Mouse (Mus musculus) mature B cell (primary cell): Measurements from ENCODE around the gene Kif2a.

ENCODE experiments used
- in situ Hi-C: fragments of 300-500 bp; cut with MboI; formaldehyde crosslinking; loops from 2 replicates; pipeline ENCODE4 v1.14.3; 2019

Kif2a gene

DNA sequence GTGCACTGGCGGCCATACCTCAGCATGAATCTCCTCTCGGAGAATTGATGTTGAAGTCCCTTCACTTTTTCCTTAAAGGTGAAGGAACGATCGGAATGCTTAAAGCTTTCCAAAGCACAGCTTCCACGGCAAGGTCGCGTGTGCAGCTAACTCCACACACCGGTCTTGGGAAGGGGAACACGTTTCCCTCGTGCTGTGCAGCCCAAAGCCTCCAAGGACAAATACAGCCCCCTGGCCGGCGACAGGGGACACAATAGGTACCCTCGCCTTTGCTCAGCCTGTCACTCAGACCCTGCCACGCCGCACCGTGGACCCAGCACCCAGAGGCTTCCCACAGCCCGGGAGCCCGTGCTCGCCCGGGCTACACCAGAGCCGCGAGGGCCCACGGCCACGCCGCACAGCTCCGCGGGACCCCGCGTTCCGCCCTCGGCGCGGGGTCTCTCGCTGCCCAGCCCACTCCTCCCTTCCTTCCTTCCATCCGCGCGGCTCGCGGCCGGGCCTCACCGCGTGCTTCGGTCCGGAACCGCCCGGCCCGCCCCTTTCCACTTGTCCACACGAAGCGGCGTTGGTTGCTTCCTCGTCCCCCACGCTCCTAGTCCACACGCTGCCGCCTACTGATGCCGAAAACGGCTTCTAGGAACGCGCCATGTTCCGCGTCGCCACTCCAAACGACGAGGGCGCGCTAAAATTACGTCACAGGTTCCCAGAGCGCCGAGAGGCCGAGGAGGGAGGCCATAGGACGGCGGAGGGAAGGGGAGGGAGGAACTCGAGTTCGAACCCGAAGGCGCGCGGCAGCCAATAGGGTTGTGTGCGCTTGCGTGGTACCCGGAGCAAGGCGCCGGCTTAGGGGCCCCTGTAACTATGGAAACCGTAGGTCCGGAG is 85.4 kb downstream of the Kif2a start, which contains the start of gene Ipo11:
TSS of gene Ipo11 (minus strand) at position 703 of the 882 bp plus-strand sequence.
- in situ Hi-C loops = loop anchor here (25.0 kb wide), 1 partner anchor 1226 kb away; the partner anchor contains the start of genes Ercc8 and Ndufaf2

DNA sequence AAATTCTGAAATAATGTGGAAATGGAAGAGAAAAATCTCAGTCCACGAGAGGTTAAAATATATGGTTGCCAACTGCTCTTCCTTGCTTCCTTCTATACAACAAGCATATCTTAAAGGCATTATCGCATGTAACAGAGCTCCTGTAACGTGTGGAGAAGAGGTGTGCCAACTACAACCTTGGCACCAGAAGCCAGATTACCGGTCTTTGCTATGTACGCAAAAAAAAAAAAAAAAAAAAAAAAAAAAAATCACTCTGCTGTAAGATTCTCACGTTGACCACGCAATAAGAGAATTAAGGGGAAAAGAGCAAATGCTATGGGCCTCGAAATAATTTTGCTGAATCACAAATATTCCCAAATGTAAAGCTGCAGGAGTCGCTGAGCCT is 86.1 kb downstream of the Kif2a start:
- in situ Hi-C loops = loop anchor here (25.0 kb wide), 1 partner anchor 1226 kb away; the partner anchor contains the start of genes Ercc8 and Ndufaf2

DNA sequence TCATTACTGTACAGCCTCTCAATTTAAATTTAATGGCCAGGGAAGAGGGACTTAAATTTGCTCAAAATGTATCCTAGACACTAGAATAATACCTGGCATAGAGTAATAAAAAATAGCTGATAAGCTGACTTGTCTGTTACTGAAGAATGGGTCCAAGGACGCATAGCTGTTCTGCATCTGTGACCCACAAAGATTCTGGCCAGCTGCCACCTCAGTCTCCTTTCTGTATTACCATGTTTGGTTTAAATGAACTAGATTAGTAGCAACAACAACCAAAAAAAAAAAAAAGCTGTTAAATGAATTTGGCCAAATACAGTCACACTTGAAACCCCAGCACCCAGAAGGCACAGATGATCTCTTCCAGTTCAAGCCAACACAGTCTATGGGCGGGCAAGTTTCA is 92.7 kb downstream of the Kif2a start:
- in situ Hi-C loops = loop anchor here (25.0 kb wide), 1 partner anchor 1233 kb away; the partner anchor contains the start of genes Ercc8 and Ndufaf2

DNA sequence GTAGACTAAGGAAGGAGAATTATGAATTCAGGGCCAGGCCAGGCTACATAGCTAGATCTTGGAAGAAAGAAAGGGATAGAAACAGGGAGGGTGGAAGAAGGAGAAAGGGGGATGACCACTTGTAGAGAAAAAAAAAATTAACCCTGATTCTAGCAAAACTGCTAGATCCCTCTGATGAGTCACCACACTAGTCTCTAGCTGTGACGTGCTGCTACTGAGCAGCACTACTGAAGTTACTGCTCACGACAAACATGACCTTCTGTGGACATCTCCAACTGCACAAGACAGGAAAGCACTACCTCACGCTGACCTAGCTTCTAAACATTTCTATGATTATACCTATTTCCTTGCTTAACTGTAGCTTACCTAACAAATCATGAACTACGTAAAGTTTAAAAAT is 93.6 kb downstream of the Kif2a start:
- in situ Hi-C loops = loop anchor here (25.0 kb wide), 1 partner anchor 1234 kb away; the partner anchor contains the start of genes Ercc8 and Ndufaf2

DNA sequence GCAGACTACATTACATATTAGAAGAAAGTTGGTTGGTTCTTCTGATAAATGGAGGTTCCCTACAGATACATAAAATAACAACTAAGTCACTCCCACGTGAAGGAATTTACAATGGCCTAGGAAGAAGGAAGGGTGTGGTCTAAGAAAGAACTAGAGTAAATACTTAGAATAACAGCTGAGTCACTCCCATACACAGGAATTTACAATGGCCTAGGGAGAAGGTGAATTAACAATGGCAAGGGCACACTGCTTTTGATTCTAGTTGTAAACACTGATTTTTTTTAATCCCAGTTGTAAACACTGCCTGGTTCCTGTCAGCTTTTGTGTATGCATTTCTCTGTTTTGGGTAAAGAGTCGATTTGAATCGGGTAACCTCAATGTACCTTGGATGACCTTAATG is 96.0 kb downstream of the Kif2a start:
- in situ Hi-C loops = loop anchor here (25.0 kb wide), 1 partner anchor 1236 kb away; the partner anchor contains the start of genes Ercc8 and Ndufaf2

DNA sequence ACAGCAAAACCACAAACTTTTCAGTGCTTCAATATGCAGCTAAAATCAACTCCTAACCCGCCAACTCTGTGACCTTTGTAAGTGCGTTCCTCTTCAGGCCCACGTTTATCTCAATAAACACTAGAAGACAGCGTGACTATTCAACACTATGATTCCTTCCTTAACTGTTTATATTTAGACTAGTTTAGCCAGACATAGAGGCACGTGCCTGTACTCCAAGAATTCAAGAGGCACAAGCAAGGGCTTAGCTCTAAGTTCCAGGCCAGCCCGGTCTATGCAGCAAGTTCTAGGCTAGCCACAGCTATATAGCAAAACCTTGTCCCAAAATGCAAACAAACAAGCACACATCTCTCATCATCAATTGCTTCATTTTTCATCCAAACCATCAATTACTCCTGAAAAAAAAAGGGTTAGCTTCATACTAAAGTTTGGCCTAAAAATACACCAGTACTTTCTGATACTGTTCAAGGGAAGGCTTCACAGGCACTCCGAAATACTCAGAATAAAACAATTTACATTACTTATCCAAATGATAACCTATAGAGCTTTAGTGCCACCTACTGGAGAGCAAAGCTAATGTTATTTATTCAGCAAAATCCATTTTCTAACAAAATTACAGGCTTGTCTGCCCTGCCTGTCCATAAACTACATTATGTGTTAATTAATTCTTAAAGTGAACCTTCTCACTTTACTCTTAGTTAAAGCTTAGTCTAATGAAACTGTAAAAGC is 103.4 kb downstream of the Kif2a start:
- in situ Hi-C loops = no loop called here

DNA sequence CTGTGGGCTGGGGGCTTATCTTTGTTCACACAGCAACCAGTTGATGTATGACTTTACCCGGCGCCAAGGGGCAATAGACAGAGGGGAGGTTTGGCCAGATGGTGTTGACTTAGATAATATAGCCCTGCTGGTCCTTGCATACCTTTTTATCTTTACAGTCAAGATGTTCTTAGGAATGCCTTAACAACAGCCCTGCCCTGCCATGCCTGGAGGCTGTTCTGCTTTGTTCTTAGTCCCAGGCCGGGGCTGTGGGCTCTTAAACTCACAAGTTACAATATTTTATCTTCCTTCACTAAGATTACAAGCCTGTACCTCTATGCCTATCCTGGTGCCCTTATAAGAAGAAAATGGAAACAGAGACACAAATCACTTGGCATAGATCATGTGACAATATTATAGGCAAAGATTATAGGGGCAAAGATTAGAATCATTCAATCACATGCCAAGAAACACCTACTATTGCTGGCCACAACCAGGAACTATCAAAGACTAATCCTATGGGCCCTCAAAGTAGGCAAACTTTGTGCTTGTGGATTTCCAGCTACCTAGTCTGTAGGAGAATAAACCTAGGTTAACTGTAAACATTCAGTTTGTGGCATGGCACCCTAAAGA is 108.7 kb downstream of the Kif2a start:
- in situ Hi-C loops = no loop called here

DNA sequence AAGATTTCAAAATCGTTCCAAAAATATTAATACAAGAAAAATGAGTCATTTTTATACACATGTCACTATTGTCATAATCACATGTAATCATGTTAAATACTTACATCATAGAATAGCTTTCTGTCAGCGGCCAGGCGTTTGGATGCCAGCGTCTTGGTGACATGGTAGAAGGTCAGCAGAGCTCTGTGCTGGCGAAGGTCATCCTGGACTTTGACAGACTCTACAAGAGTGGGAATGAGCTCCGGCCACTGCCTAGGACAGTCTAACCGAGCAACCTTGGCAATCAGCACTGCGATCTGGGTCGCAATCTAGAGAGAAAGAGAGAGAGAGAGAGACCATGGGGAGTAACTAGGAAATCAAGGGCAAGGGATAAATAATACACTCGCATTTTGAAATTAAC is 111.8 kb downstream of the Kif2a start:
- in situ Hi-C loops = no loop called here
